Mouse (Mus musculus) lung, embryonic 16.5 days (tissue): ENCODE data around the gene Ccn6. TPM values are rescaled to one million over a fixed set of nuclear protein-coding genes. Genes with fewer than 3 reads are reported as not detected.

Experiments
- ATAC-seq: fragments of 200-750 bp; cut with Nextera tagmentation; 2 replicates; pipeline ENCODE4 v1.8.0; 2017; ENCODE audit warnings: low read depth, mild to moderate bottlenecking, moderate library complexity
- H3K27ac ChIP-seq: fragments of 300-500 bp; sonication (generic); 2 replicates; pipeline ENCODE4 v1.5.1; 2014; ENCODE audit warnings: mild to moderate bottlenecking, control low read depth, low read length
- H3K27me3 ChIP-seq: fragments of 300-500 bp; sonication (generic); 2 replicates; pipeline ENCODE4 v1.6.1; 2014; ENCODE audit warnings: low read depth, low read length, mixed read lengths; ENCODE audit not compliant: control insufficient read depth, insufficient read depth
- H3K36me3 ChIP-seq: fragments of 300-500 bp; sonication (generic); 2 replicates; pipeline ENCODE4 v1.6.1; 2014; ENCODE audit warnings: low read length; ENCODE audit not compliant: control insufficient read depth, insufficient read depth
- H3K4me1 ChIP-seq: fragments of 300-500 bp; sonication (generic); replicated peaks from 2 replicates; pipeline ENCODE4 v1.6.1; 2014; ENCODE audit warnings: low read length, mixed read lengths; ENCODE audit not compliant: control insufficient read depth, insufficient read depth
- H3K4me2 ChIP-seq: fragments of 300-500 bp; sonication (generic); 2 replicates; pipeline ENCODE4 v1.6.1; 2014; ENCODE audit warnings: low read depth, low read length, control low read depth
- H3K4me3 ChIP-seq: fragments of 300-500 bp; sonication (generic); 2 replicates; pipeline ENCODE4 v1.5.1; 2014; ENCODE audit warnings: mild to moderate bottlenecking, low read length, control low read depth
- H3K9ac ChIP-seq: fragments of 300-500 bp; sonication (generic); 2 replicates; pipeline ENCODE4 v1.6.1; 2014; ENCODE audit warnings: low read length, control low read depth
- H3K9me3 ChIP-seq: fragments of 300-500 bp; sonication (generic); 2 replicates; pipeline ENCODE4 v1.6.1; 2016; ENCODE audit warnings: low read length; ENCODE audit not compliant: control insufficient read depth
- WGBS: fragments of 180-500 bp; shearing (Covaris S2); extraction: QIAGEN DNeasy Blood & Tissue Kit; methylation state at CpG from one replicate; pipeline ENCODE4 v1.1.7; 2014; 5-methylcytosine and 5-hydroxymethylcytosine counted together
- polyA plus RNA-seq: library from polyadenylated mRNA; unstranded; fragments of >200 nt; fragmentation: Nextera tagmentation; extraction: Ambion mirVana; gene quantifications from 2 replicates; pipeline ENCODE4 v1.2.1, GENCODE M21; 2015

Gene Ccn6
- polyA plus RNA-seq, 1 experiment from 2014 or later, result 0.67 TPM

DNA sequence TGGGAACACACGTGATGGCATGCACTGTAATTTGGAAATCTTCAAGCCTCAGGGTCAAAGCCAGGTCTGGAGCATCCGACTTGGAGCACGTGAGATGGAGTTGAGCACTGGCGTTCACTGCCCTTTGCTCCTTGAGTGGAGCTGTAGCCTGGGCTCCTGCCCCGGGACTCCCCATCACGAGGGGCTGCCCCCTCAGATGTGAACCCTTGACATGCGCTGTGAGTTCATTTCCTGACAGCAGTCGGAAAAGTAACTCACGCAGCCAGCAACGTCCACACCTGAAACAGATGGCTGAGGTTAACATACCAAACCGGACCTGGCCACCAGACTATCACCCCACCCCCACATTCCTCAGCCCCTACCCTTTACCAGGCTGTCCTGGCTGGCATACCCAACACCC, 4.0 kb upstream of the Ccn6 start:
- WGBS, result 65% methylated on average over 11 of the region's 11 CpGs
- H3K4me1 ChIP-seq, result peaks cover 21% of the 10 kb centered on the region
- H3K4me3 ChIP-seq, result no peak overlapping the region
- no peaks in the 10 kb centered on the region for H3K9me3 ChIP-seq
- no peaks in the 10 kb centered on the region for H3K36me3 ChIP-seq
- no peaks in the 10 kb centered on the region; the same call in 1 of the 2 replicates for H3K27me3 ChIP-seq
- ATAC-seq, result no peak
- H3K4me2 ChIP-seq, result no peak overlapping the region
- H3K9ac ChIP-seq, result no peak overlapping the region
- no peak overlapping the region for H3K27ac ChIP-seq

GRCm38 (mm10) chr10:39165632-39166115, 2.1 kb upstream of the Ccn6 start:
- no peaks in the 10 kb centered on the region; the same call in 1 of the 2 replicates for H3K27me3 ChIP-seq
- 19% methylated on average over 11 of the region's 11 CpGs for WGBS

GRCm38 (mm10) chr10:39162666-39163484, 719 bp downstream of the Ccn6 start:
- H3K36me3 ChIP-seq, result no peaks in the 10 kb centered on the region
- H3K27me3 ChIP-seq, result no peaks in the 10 kb centered on the region; the same call in 1 of the 2 replicates
- peak overlapping the region; percentile 28 for H3K4me3 ChIP-seq
- WGBS, result 14% methylated on average over 18 of the region's 18 CpGs
- peak overlapping the region; percentile 55 for H3K4me2 ChIP-seq
- peak overlapping the region; percentile 9; the same call in 1 of the 2 replicates for H3K9ac ChIP-seq
- peaks cover 11% of the 10 kb centered on the region for H3K4me1 ChIP-seq
- no peak overlapping the region for H3K27ac ChIP-seq
- H3K9me3 ChIP-seq, result no peaks in the 10 kb centered on the region
- ATAC-seq, result peak; percentile 23; the same call in 1 of the 2 replicates

More at GRCm38 (mm10) chr10:39165632-39166115, 2.1 kb upstream of the Ccn6 start:
- Histone ChIP-seq H3K4me2 (peak overlapping the region; percentile 30), H3K4me3 (peak overlapping the region; percentile 30), H3K4me1 (peaks cover 12% of the 10 kb centered on the region), H3K9ac (peak overlapping the region; percentile 45; the same call in 1 of the 2 replicates), H3K9me3 (no peaks in the 10 kb centered on the region), H3K36me3 (no peaks in the 10 kb centered on the region), H3K27ac (peak overlapping the region; percentile 69)
- peak; percentile 55 for ATAC-seq

- Histone ChIP-seq H3K4me2 (no peak overlapping the region), H3K4me3 (no peak overlapping the region), H3K9ac (no peak overlapping the region), H3K36me3 (no peaks in the 10 kb centered on the region), H3K27me3 (no peaks in the 10 kb centered on the region), H3K4me1 (peaks cover 9% of the 10 kb centered on the region), H3K9me3 (no peaks in the 10 kb centered on the region), H3K27ac (no peak overlapping the region)
- whole genome bisulfite sequencing, result 92% methylated on average over 1 of the region's 1 CpGs
- no peak for ATAC-seq
These were observed 2.2 kb downstream of the Ccn6 start for GRCm38 (mm10) chr10:39161406-39161805.

DNA sequence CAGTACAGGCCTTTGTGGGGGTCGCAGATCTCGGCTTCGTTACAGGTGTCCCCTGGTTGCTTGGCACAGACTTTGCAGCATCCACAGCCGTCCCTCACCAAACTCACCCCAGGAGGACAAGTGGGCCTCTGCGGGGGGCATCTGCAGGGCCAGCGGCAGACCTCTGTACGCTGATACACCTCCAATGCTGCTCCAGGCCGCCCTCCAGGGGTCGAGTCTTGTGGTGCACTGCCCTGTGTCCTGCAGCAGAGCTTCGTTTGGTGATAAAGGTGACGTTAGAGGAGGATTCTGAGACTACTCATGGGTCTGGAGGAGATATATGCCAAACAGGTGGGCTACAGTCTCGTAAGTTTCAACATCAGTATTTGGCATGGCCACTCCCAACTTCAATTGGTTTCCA, 5.3 kb downstream of the Ccn6 start:
- WGBS, result 54% methylated on average over 12 of the region's 12 CpGs
- ATAC-seq, result no peak
- H3K36me3 ChIP-seq, result no peaks in the 10 kb centered on the region
- H3K27ac ChIP-seq, result no peak overlapping the region
- H3K9ac ChIP-seq, result no peak overlapping the region
- peaks cover 8% of the 10 kb centered on the region; the same call in 1 of the 2 replicates for H3K4me1 ChIP-seq
- H3K27me3 ChIP-seq, result no peaks in the 10 kb centered on the region
- no peak overlapping the region for H3K4me3 ChIP-seq
- no peaks in the 10 kb centered on the region for H3K9me3 ChIP-seq
- no peak overlapping the region for H3K4me2 ChIP-seq

DNA sequence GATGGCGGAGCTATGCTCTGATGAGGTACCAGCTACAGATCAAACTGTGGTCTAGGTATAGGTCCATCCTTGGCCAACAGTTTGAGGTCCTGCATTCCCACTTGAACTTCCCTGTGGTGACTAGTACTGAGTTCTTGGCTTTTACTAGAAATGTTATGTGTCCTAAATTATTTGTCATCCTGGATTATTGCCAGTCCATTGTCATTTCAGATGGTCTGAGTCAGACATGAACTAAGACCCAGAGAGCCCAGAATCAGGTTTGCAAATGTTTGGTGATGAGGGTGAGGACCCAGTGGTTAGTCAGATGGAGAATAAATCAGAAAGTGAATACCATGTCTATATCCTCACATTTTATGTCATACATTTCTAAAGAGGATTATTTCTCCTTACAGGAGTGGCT, 6.3 kb downstream of the Ccn6 start:
- no peak for ATAC-seq
- H3K4me1 ChIP-seq, result no peaks in the 10 kb centered on the region
- no peak overlapping the region for H3K4me2 ChIP-seq
- H3K27ac ChIP-seq, result no peak overlapping the region
- H3K36me3 ChIP-seq, result no peaks in the 10 kb centered on the region
- WGBS, result 82% methylated on average over 1 of the region's 1 CpGs
- H3K4me3 ChIP-seq, result no peak overlapping the region
- H3K9ac ChIP-seq, result no peak overlapping the region
- no peaks in the 10 kb centered on the region for H3K27me3 ChIP-seq
- no peaks in the 10 kb centered on the region for H3K9me3 ChIP-seq

GRCm38 (mm10) chr10:39156719-39157118, 6.9 kb downstream of the Ccn6 start:
- Histone ChIP-seq H3K4me1 (no peaks in the 10 kb centered on the region), H3K4me3 (no peak overlapping the region), H3K27me3 (no peaks in the 10 kb centered on the region), H3K36me3 (no peaks in the 10 kb centered on the region), H3K9me3 (no peaks in the 10 kb centered on the region), H3K9ac (no peak overlapping the region), H3K4me2 (no peak overlapping the region), H3K27ac (no peak overlapping the region)
- ATAC-seq, result no peak
- WGBS, result 74% methylated on average over 5 of the region's 5 CpGs

DNA sequence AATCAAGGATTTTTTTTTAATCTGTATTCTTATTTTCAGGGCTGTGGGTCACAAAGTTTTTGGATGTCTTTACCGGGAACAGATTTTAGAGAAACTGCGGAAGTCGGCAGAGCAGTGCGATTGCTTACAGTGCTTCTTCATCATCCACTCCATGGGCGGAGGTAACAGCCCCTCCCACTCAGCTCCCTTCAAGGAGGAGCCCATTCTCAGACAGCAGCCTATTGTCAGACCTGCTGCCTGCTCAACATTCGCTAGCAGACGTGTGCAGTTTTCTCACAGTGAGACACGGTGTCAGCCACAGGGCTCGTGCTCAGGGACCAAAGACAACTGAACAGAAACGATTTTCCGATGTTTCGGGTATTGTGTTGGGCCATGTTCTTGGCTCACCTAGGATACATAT, 21.4 kb downstream of the Ccn6 start:
- no peak overlapping the region for H3K9ac ChIP-seq
- H3K27ac ChIP-seq, result no peak overlapping the region
- no peaks in the 10 kb centered on the region for H3K9me3 ChIP-seq
- H3K4me2 ChIP-seq, result no peak overlapping the region
- no peaks in the 10 kb centered on the region for H3K4me1 ChIP-seq
- no peak for ATAC-seq
- 88% methylated on average over 12 of the region's 12 CpGs for WGBS
- H3K36me3 ChIP-seq, result peaks cover 23% of the 10 kb centered on the region
- no peaks in the 10 kb centered on the region for H3K27me3 ChIP-seq
- no peak overlapping the region for H3K4me3 ChIP-seq

- H3K4me1 ChIP-seq, result no peaks in the 10 kb centered on the region
- no peak for ATAC-seq
- no peaks in the 10 kb centered on the region for H3K27me3 ChIP-seq
- peaks cover 23% of the 10 kb centered on the region for H3K36me3 ChIP-seq
- H3K9me3 ChIP-seq, result no peaks in the 10 kb centered on the region
- no peak overlapping the region for H3K4me2 ChIP-seq
- H3K27ac ChIP-seq, result no peak overlapping the region
- 81% methylated on average over 2 of the region's 2 CpGs for WGBS
- H3K4me3 ChIP-seq, result no peak overlapping the region
- no peak overlapping the region for H3K9ac ChIP-seq
These were observed 22.2 kb downstream of the Ccn6 start for GRCm38 (mm10) chr10:39141401-39141800.
